Mouse (Mus musculus) small intestine, adult 2 months (tissue): ENCODE data around the gene Pdlim3. TPM values are rescaled to one million over a fixed set of nuclear protein-coding genes. Genes with fewer than 3 reads are reported as not detected.

Experiments used
- H3K27ac ChIP-seq: fragments of 200-500 bp; 2 replicates; pipeline ENCODE4 v1.5.1; 2012; ENCODE audit warnings: low read depth, low read length, control low read depth, inconsistent platforms; ENCODE audit not compliant: insufficient read depth
- H3K27me3 ChIP-seq: fragments of 200-500 bp; 2 replicates; pipeline ENCODE4 v1.6.1; 2012; ENCODE audit warnings: mild to moderate bottlenecking, moderate library complexity, low read length, inconsistent platforms; ENCODE audit not compliant: control insufficient read depth, insufficient read depth
- H3K36me3 ChIP-seq: fragments of 200-500 bp; 2 replicates; pipeline ENCODE4 v1.6.1; 2012; ENCODE audit warnings: mild to moderate bottlenecking, low read length, control low read depth, inconsistent platforms; ENCODE audit not compliant: control insufficient read depth, insufficient read depth
- H3K4me1 ChIP-seq: fragments of 200-500 bp; 2 replicates; pipeline ENCODE4 v1.6.1; 2012; ENCODE audit warnings: low read length, inconsistent platforms, mixed read lengths; ENCODE audit not compliant: control insufficient read depth, insufficient read depth, insufficient read length
- H3K4me3 ChIP-seq: fragments of 200-500 bp; 2 replicates; pipeline ENCODE4 v1.5.1; 2012; ENCODE audit warnings: low read depth, mild to moderate bottlenecking, control low read depth, inconsistent platforms, low read length, moderate library complexity
- CTCF ChIP-seq: fragments of 200-500 bp; IDR thresholded peaks from 2 replicates; pipeline ENCODE4 v1.5.1; 2012; ENCODE audit warnings: low read depth, mild to moderate bottlenecking, control low read depth, inconsistent platforms, low read length, moderate library complexity, mixed read lengths; ENCODE audit not compliant: insufficient replicate concordance, insufficient read length; ENCODE audit errors: extremely low read depth
- POLR2A ChIP-seq: fragments of 200-500 bp; IDR thresholded peaks from 2 replicates; pipeline ENCODE4 v1.6.1; 2012; ENCODE audit warnings: low read depth, mild to moderate bottlenecking, control low read depth, inconsistent platforms, low read length, moderate library complexity
- WGBS: fragments of 180-500 bp; shearing (Covaris S2); methylation state at CpG from one replicate; pipeline ENCODE4 v1.1.7; 2018; 5-methylcytosine and 5-hydroxymethylcytosine counted together
- polyA plus RNA-seq: library from polyadenylated mRNA; depleted of rRNA; stranded (reverse); fragments of >200 nt; gene quantifications from 2 replicates; pipeline ENCODE4 v1.2.3, GENCODE M21; 2012

Gene Pdlim3
- polyA plus RNA-seq, 1 experiment: 52.8 TPM

GRCm38 (mm10) chr8:45901626-45902025, 16.4 kb downstream of the Pdlim3 start:
- Histone ChIP-seq H3K27ac (no peak overlapping the region), H3K4me1 (no peaks in the 10 kb centered on the region), H3K4me3 (no peak overlapping the region), H3K27me3 (no peaks in the 10 kb centered on the region), H3K36me3 (no peaks in the 10 kb centered on the region)
- 69% methylated on average over 8 of the region's 8 CpGs for WGBS
- TF ChIP-seq POLR2A (no peak), CTCF (no peak)

- H3K4me3 ChIP-seq: no peak overlapping the region
- TF ChIP-seq POLR2A (no peak), CTCF (no peak)
- no peaks in the 10 kb centered on the region for H3K4me1 ChIP-seq
- WGBS: 20% methylated on average over 3 of the region's 3 CpGs
- H3K27me3 ChIP-seq: no peaks in the 10 kb centered on the region
- no peak overlapping the region for H3K27ac ChIP-seq
- H3K36me3 ChIP-seq: no peaks in the 10 kb centered on the region
Measured at GRCm38 (mm10) chr8:45903659-45904058, 18.4 kb downstream of the Pdlim3 start.

GRCm38 (mm10) chr8:45905591-45906250, 20.5 kb downstream of the Pdlim3 start:
- TF ChIP-seq CTCF: no peak
- TF ChIP-seq POLR2A: no peak
- WGBS: 71% methylated on average over 7 of the region's 7 CpGs
- no peaks in the 10 kb centered on the region for H3K27me3 ChIP-seq

DNA sequence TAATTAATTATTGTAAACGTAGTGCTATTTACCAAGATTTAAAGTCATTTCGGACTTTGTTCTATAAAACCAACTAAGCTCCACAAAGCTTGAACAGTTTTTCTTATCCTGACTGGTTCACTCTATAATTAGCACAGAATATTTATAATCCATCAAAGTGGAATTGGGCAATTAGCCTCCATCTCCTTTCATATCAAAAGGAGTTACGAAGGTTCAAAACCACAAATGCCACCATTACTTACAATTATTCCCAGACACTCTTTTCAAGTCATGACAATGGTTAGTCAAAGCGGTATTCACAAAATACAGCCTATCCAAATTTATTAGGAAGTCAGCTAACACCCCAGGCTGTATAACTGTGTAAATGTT, 21.0 kb downstream of the Pdlim3 start:
- Histone ChIP-seq H3K36me3 (0 out of 2 replicates have a peak, but pooled peaks cover 2% of the 10 kb centered on the region), H3K27me3 (no peaks in the 10 kb centered on the region), H3K4me3 (no peak overlapping the region), H3K4me1 (no peaks in the 10 kb centered on the region), H3K27ac (no peak overlapping the region)
- 78% methylated on average over 4 of the region's 4 CpGs for WGBS
- TF ChIP-seq POLR2A: no peak
- no peak for TF ChIP-seq CTCF

More at GRCm38 (mm10) chr8:45905591-45906250, 20.5 kb downstream of the Pdlim3 start:
- H3K4me1 ChIP-seq: no peaks in the 10 kb centered on the region
- H3K36me3 ChIP-seq: 0 out of 2 replicates have a peak, but pooled peaks cover 2% of the 10 kb centered on the region
- H3K27ac ChIP-seq: no peak overlapping the region
- H3K4me3 ChIP-seq: no peak overlapping the region

DNA sequence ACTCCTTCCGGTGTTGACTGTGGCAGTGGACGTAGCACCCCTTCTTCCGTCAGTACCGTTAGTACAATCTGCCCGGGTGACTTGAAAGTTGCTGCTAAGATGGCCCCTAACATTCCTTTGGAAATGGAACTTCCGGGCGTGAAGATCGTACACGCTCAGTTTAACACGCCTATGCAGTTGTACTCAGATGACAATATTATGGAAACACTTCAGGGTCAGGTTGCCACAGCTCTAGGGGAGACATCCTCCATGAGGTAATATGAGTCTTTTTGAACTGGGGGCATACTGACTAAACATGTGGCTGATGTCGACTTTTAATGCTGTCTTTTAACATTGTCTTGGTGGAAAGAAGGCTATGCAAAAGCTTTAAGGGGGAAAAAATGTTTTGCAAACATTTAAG, 28.4 kb downstream of the Pdlim3 start:
- Histone ChIP-seq H3K4me1 (no peaks in the 10 kb centered on the region), H3K36me3 (peaks cover 2% of the 10 kb centered on the region; the same call in 1 of the 2 replicates), H3K4me3 (no peak overlapping the region), H3K27me3 (no peaks in the 10 kb centered on the region), H3K27ac (no peak overlapping the region)
- no peak for TF ChIP-seq POLR2A
- no peak for TF ChIP-seq CTCF
- 85% methylated on average over 11 of the region's 11 CpGs for WGBS

DNA sequence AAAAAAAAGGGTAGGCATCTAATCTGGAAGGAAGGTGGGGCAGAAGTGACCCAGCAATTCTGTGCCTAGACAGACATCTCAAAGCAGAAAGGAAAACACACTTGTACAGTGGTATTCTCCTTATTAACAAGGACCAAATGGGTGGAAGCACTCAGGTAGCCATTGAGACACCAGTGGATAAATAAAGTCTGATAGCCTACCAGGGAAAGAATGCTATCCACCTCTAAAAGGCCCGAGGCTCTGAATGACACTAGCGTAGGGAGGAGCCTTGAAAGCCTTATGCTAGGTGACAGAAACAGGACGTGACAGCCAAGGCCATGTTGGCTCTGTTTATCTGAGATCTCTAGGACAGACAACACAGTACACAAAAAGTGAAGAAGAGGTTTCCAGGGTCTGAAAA, 31.2 kb downstream of the Pdlim3 start:
- Histone ChIP-seq H3K4me3 (no peak overlapping the region), H3K4me1 (no peaks in the 10 kb centered on the region), H3K27ac (no peak overlapping the region), H3K36me3 (no peaks in the 10 kb centered on the region; the same call in 1 of the 2 replicates), H3K27me3 (no peaks in the 10 kb centered on the region)
- TF ChIP-seq CTCF (no peak), POLR2A (no peak)
- 69% methylated on average over 3 of the region's 3 CpGs for WGBS

- Histone ChIP-seq H3K36me3 (no peaks in the 10 kb centered on the region; the same call in 1 of the 2 replicates), H3K27ac (no peak overlapping the region), H3K4me3 (no peak overlapping the region), H3K4me1 (no peaks in the 10 kb centered on the region), H3K27me3 (no peaks in the 10 kb centered on the region)
- TF ChIP-seq CTCF (no peak), POLR2A (no peak)
- WGBS: 83% methylated on average over 20 of the region's 20 CpGs
Measured at GRCm38 (mm10) chr8:45917040-45917679, 31.9 kb downstream of the Pdlim3 start.
